Mouse (Mus musculus) forebrain, embryonic 11.5 days (tissue): ENCODE measurements around the gene Alkbh4. TPM values are rescaled to one million over a fixed set of nuclear protein-coding genes. Genes with fewer than 3 reads are reported as not detected.
"Not testable (repeated sequence)": the region's sequence is repeated elsewhere in the genome, so short reads cannot be mapped to it uniquely, and the experiment has no call there.

Experiments used
- ATAC-seq: fragments of 200-750 bp; cut with Nextera tagmentation; replicated peaks from 2 replicates; pipeline ENCODE4 v1.8.0; 2017; ENCODE audit warnings: moderate TSS enrichment; ENCODE audit not compliant: low FRiP score
- DNase-seq: peaks from one replicate; pipeline ENCODE4 v3.0.0-alpha.2; 2017; ENCODE audit warnings: low spot score
- H3K27ac ChIP-seq: fragments of 300-500 bp; sonication (generic); 2 replicates; pipeline ENCODE4 v1.5.1; 2014; ENCODE audit warnings: low read depth, low read length
- H3K27me3 ChIP-seq: fragments of 300-500 bp; sonication (generic); 2 replicates; pipeline ENCODE4 v1.6.1; 2014; ENCODE audit warnings: mild to moderate bottlenecking, low read length, mixed read lengths; ENCODE audit not compliant: control insufficient read depth, insufficient read depth
- H3K36me3 ChIP-seq: fragments of 300-500 bp; sonication (generic); 2 replicates; pipeline ENCODE4 v1.6.1; 2014; ENCODE audit warnings: mild to moderate bottlenecking, low read length, moderate library complexity, mixed read lengths; ENCODE audit not compliant: control insufficient read depth, insufficient read depth
- H3K4me1 ChIP-seq: fragments of 300-500 bp; sonication (generic); replicated peaks from 2 replicates; pipeline ENCODE4 v1.6.1; 2014; ENCODE audit warnings: low read length, mixed read lengths; ENCODE audit not compliant: control insufficient read depth, insufficient read depth
- H3K4me2 ChIP-seq: fragments of 300-500 bp; sonication (generic); 2 replicates; pipeline ENCODE4 v1.6.1; 2014; ENCODE audit warnings: low read depth, mild to moderate bottlenecking, low read length, moderate library complexity, mixed read lengths; ENCODE audit not compliant: severe bottlenecking
- H3K4me3 ChIP-seq: fragments of 300-500 bp; sonication (generic); 2 replicates; pipeline ENCODE4 v1.5.1; 2014; ENCODE audit warnings: low read depth, low read length
- H3K9ac ChIP-seq: fragments of 300-500 bp; sonication (generic); 2 replicates; pipeline ENCODE4 v1.6.1; 2014; ENCODE audit warnings: low read length
- H3K9me3 ChIP-seq: fragments of 300-500 bp; sonication (generic); 2 replicates; pipeline ENCODE4 v1.6.1; 2016; ENCODE audit warnings: low read length, mixed read lengths; ENCODE audit not compliant: control insufficient read depth
- WGBS: fragments of 180-500 bp; shearing (Covaris S2); extraction: QIAGEN DNeasy Blood & Tissue Kit; methylation state at CpG from one replicate; pipeline ENCODE4 v1.1.7; 2014; 5-methylcytosine and 5-hydroxymethylcytosine counted together
- polyA plus RNA-seq: library from polyadenylated mRNA; unstranded; fragments of >200 nt; fragmentation: Nextera tagmentation; extraction: Ambion mirVana; gene quantifications from 2 replicates; pipeline ENCODE4 v1.2.1, GENCODE M21; 2014

Gene Alkbh4
- polyA plus RNA-seq, 1 experiment from 2014 or later: 23.2 TPM

- no peaks in the 10 kb centered on the region for H3K4me1 ChIP-seq
- no peak overlapping the region for H3K4me2 ChIP-seq
- no peaks in the 10 kb centered on the region for H3K27me3 ChIP-seq
- ATAC-seq: no peak
- WGBS: 73% methylated on average over 8 of the region's 8 CpGs
- H3K9me3 ChIP-seq: no peaks in the 10 kb centered on the region
- H3K36me3 ChIP-seq: no peaks in the 10 kb centered on the region
- H3K9ac ChIP-seq: no peak overlapping the region
- DNase-seq: no peak
- no peak overlapping the region for H3K4me3 ChIP-seq
- H3K27ac ChIP-seq: no peak overlapping the region
These were observed 11.8 kb downstream of the Alkbh4 start for GRCm38 (mm10) chr5:136147704-136148103.

- H3K4me2 ChIP-seq, H3K27me3 ChIP-seq, ATAC-seq, H3K4me1 ChIP-seq, H3K36me3 ChIP-seq, H3K9ac ChIP-seq, H3K27ac ChIP-seq, H3K9me3 ChIP-seq, H3K4me3 ChIP-seq, DNase-seq: not testable (repeated sequence)
- 71% methylated on average over 5 of the region's 5 CpGs for WGBS
These were observed 13.2 kb downstream of the Alkbh4 start for GRCm38 (mm10) chr5:136149134-136149576.

GRCm38 (mm10) chr5:136152365-136152764, 16.4 kb downstream of the Alkbh4 start:
- no peaks in the 10 kb centered on the region for H3K4me1 ChIP-seq
- WGBS: 84% methylated on average over 8 of the region's 8 CpGs
- H3K9me3 ChIP-seq: no peaks in the 10 kb centered on the region
- no peak overlapping the region for H3K4me2 ChIP-seq
- H3K27ac ChIP-seq: no peak overlapping the region
- H3K36me3 ChIP-seq: no peaks in the 10 kb centered on the region
- H3K27me3 ChIP-seq: no peaks in the 10 kb centered on the region
- DNase-seq: no peak
- H3K9ac ChIP-seq: no peak overlapping the region
- H3K4me3 ChIP-seq: no peak overlapping the region
- ATAC-seq: no peak

- WGBS: 89% methylated on average over 5 of the region's 5 CpGs
- no peak overlapping the region for H3K4me3 ChIP-seq
- H3K27me3 ChIP-seq: no peaks in the 10 kb centered on the region
- no peak overlapping the region for H3K4me2 ChIP-seq
- no peaks in the 10 kb centered on the region for H3K36me3 ChIP-seq
- H3K9ac ChIP-seq: no peak overlapping the region
- no peak overlapping the region for H3K27ac ChIP-seq
- ATAC-seq: no peak
- DNase-seq: no peak
- H3K4me1 ChIP-seq: no peaks in the 10 kb centered on the region
- H3K9me3 ChIP-seq: no peaks in the 10 kb centered on the region
These were observed 19.5 kb downstream of the Alkbh4 start for GRCm38 (mm10) chr5:136155399-136155798.

- not testable (repeated sequence) for DNase-seq, H3K27me3 ChIP-seq, H3K9me3 ChIP-seq, ATAC-seq, H3K36me3 ChIP-seq, H3K4me1 ChIP-seq, H3K9ac ChIP-seq, H3K4me3 ChIP-seq, H3K4me2 ChIP-seq, H3K27ac ChIP-seq
- WGBS: 91% methylated on average over 11 of the region's 12 CpGs
These were observed 24.1 kb downstream of the Alkbh4 start for GRCm38 (mm10) chr5:136160084-136160483.

GRCm38 (mm10) chr5:136163807-136164474, 28.0 kb downstream of the Alkbh4 start:
- Histone ChIP-seq H3K4me1 (no peaks in the 10 kb centered on the region), H3K27me3 (no peaks in the 10 kb centered on the region), H3K9ac (no peak overlapping the region), H3K36me3 (no peaks in the 10 kb centered on the region), H3K27ac (no peak overlapping the region), H3K4me3 (no peak overlapping the region), H3K9me3 (peaks cover 2% of the 10 kb centered on the region; the same call in 1 of the 2 replicates), H3K4me2 (no peak overlapping the region)
- no peak for ATAC-seq
- WGBS: 82% methylated on average over 11 of the region's 11 CpGs
- DNase-seq: no peak

- WGBS: 80% methylated on average over 8 of the region's 8 CpGs
- H3K9me3 ChIP-seq: peaks cover 2% of the 10 kb centered on the region; the same call in 1 of the 2 replicates
- H3K4me2 ChIP-seq: no peak overlapping the region
- no peaks in the 10 kb centered on the region for H3K36me3 ChIP-seq
- H3K4me3 ChIP-seq: no peak overlapping the region
- H3K9ac ChIP-seq: no peak overlapping the region
- ATAC-seq: no peak
- no peak overlapping the region for H3K27ac ChIP-seq
- peaks cover 2% of the 10 kb centered on the region; the same call in 1 of the 2 replicates for H3K4me1 ChIP-seq
- no peak for DNase-seq
- no peaks in the 10 kb centered on the region for H3K27me3 ChIP-seq
These were observed 29.3 kb downstream of the Alkbh4 start for GRCm38 (mm10) chr5:136165246-136165645.

GRCm38 (mm10) chr5:136167296-136167695, 31.4 kb downstream of the Alkbh4 start:
- no peak overlapping the region for H3K4me3 ChIP-seq
- no peaks in the 10 kb centered on the region for H3K27me3 ChIP-seq
- 90% methylated on average over 4 of the region's 4 CpGs for WGBS
- DNase-seq (no peak), ATAC-seq (no peak)
- peaks cover 3% of the 10 kb centered on the region; the same call in 1 of the 2 replicates for H3K4me1 ChIP-seq
- no peak overlapping the region for H3K9ac ChIP-seq
- H3K36me3 ChIP-seq: no peaks in the 10 kb centered on the region
- H3K4me2 ChIP-seq: no peak overlapping the region
- peaks cover 2% of the 10 kb centered on the region; the same call in 1 of the 2 replicates for H3K9me3 ChIP-seq
- H3K27ac ChIP-seq: no peak overlapping the region

- Histone ChIP-seq H3K27me3 (no peaks in the 10 kb centered on the region), H3K36me3 (no peaks in the 10 kb centered on the region), H3K9me3 (peaks cover 2% of the 10 kb centered on the region; the same call in 1 of the 2 replicates), H3K4me1 (peaks cover 3% of the 10 kb centered on the region; the same call in 1 of the 2 replicates), H3K9ac (no peak overlapping the region), H3K27ac (no peak overlapping the region), H3K4me2 (no peak overlapping the region), H3K4me3 (no peak overlapping the region)
- DNase-seq (no peak), ATAC-seq (no peak)
- WGBS: 91% methylated on average over 3 of the region's 3 CpGs
These were observed 32.1 kb downstream of the Alkbh4 start for GRCm38 (mm10) chr5:136168071-136168470.
